Mouse (Mus musculus): Measurements from ENCODE around the gene Ide. TPM values are rescaled to one million over a fixed set of nuclear protein-coding genes. Genes with fewer than 3 reads are reported as not detected.
"Not testable (repeated sequence)": the region's sequence is repeated elsewhere in the genome, so short reads cannot be mapped to it uniquely, and the experiment has no call there.

The Ide gene
- polyA plus RNA-seq, 1 experiment from 2014 or later: 30.5 TPM

DNA sequence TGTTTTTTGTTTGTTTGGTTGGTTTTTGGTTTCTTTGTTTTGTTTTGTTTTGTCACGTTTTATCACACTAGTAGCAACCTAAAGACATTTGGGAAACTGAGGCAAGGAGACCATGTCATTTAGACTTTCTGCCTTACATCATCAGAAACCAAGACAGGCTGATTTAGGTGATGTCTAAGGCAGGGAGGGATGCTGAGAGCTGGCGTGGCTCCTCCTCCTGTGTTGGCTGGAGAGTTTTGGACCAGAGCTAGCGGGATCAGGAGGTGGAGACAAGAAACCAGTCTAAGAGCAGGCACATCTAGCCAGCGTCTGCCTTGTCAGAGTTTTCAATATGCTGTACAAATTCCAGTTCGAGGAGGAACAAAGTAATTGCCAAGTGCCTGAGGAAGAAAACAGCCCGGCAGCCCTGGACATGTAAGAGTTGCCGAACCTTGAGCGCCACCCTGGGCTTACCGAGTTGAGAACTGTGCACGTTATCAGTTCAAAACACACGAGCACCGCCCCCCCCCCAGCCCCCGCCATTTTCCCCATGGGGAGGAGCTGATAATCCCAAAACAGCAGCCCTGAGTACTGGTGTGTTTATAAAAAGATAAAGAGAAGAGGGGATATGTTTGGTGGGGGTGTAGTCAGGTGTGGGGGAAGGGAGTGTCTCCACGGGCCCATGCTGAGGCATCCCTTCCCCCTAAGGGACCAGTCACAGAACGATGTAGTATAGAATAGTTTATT lies 99.8 kb downstream of the Ide start:
- Histone ChIP-seq H3K36me3 (ENCODE audit: control insufficient read depth, insufficient read depth) (no peaks in the 10 kb centered on the region), H3K9ac (ENCODE audit: low read depth, low read length) (no peak overlapping the region), H3K27me3 (replicated peaks; ENCODE audit: control insufficient read depth, insufficient read depth, low read length) (peaks cover 26% of the 10 kb centered on the region), H3K4me1 (replicated peaks; ENCODE audit: control insufficient read depth, insufficient read depth, low read length) (no peaks in the 10 kb centered on the region), H3K4me3 (ENCODE audit: low read depth, low read length) (no peak overlapping the region), H3K27ac (ENCODE audit: low read depth, low read length) (no peak overlapping the region), H3K4me2 (replicated peaks; ENCODE audit: low read depth) (no peak overlapping the region), H3K9me3 (ENCODE audit: control insufficient read depth) (no peaks in the 10 kb centered on the region)
- no peak for ATAC-seq
- TF ChIP-seq CTCF (IDR thresholded peaks at IDR 0.05; ENCODE audit: low read depth): no peak
- WGBS: 7% methylated on average over 15 of the region's 15 CpGs

DNA sequence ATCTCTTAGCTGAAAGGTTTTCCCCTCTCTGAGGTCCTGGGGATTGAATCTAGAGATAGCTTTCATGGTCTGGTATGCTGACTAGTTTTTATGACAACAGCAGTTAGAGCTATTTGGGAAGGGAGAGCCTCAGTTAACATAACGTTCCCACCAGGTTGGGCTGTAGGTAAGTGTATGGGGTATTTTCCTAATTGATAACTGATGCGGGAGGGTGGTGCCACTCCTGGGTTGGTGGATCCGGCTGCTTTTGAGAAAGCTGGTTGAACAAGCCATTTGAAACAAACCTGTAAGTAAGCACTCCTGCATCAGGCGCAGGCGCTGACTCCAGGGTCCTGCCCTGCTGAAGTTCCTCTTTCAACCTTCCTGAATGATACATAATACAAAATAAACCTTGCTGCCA lies 100.3 kb downstream of the Ide start:
- no peak for ATAC-seq
- no peak for TF ChIP-seq CTCF (IDR thresholded peaks at IDR 0.05; ENCODE audit: low read depth)
- WGBS: 45% methylated on average over 5 of the region's 5 CpGs

DNA sequence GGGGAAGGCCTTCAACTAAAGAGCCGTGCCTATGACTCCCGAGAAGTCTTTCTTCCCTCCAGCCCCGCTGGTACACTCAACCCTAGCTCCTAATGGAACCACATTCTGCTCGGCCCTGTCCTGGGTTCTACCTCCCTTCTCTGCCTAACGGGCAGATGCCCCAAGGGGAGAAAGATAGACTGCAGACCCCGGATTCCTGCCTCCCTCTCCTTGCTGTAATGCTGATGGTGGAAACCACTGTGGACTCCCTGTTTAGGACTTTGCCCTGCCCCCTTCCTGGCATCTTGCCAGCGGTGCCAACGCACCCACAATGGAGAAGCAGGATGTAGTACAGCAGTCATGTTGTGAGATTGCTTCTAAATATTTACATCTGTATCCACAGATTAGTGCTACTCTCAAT lies 101.8 kb downstream of the Ide start:
- no peak overlapping the region for H3K27ac ChIP-seq (ENCODE audit: low read depth, low read length)
- H3K4me2 ChIP-seq (replicated peaks; ENCODE audit: low read depth): no peak overlapping the region
- no peak overlapping the region for H3K9ac ChIP-seq (ENCODE audit: low read depth, low read length)
- WGBS: 44% methylated on average over 8 of the region's 8 CpGs
- no peak for TF ChIP-seq CTCF (IDR thresholded peaks at IDR 0.05; ENCODE audit: low read depth)
- no peak overlapping the region for H3K4me3 ChIP-seq (ENCODE audit: low read depth, low read length)
- no peaks in the 10 kb centered on the region for H3K9me3 ChIP-seq (ENCODE audit: control insufficient read depth)
- H3K4me1 ChIP-seq (replicated peaks; ENCODE audit: control insufficient read depth, insufficient read depth, low read length): no peaks in the 10 kb centered on the region
- H3K36me3 ChIP-seq (ENCODE audit: control insufficient read depth, insufficient read depth): no peaks in the 10 kb centered on the region
- H3K27me3 ChIP-seq (replicated peaks; ENCODE audit: control insufficient read depth, insufficient read depth, low read length): peaks cover 29% of the 10 kb centered on the region
- ATAC-seq: no peak

More for the DNA sequence above, 100.3 kb downstream of the Ide start:
- H3K4me3 ChIP-seq (ENCODE audit: low read depth, low read length): no peak overlapping the region
- no peaks in the 10 kb centered on the region for H3K4me1 ChIP-seq (replicated peaks; ENCODE audit: control insufficient read depth, insufficient read depth, low read length)
- no peak overlapping the region for H3K27ac ChIP-seq (ENCODE audit: low read depth, low read length)
- no peak overlapping the region for H3K9ac ChIP-seq (ENCODE audit: low read depth, low read length)
- H3K27me3 ChIP-seq (replicated peaks; ENCODE audit: control insufficient read depth, insufficient read depth, low read length): peaks cover 29% of the 10 kb centered on the region
- H3K36me3 ChIP-seq (ENCODE audit: control insufficient read depth, insufficient read depth): no peaks in the 10 kb centered on the region
- H3K4me2 ChIP-seq (replicated peaks; ENCODE audit: low read depth): no peak overlapping the region
- no peaks in the 10 kb centered on the region for H3K9me3 ChIP-seq (ENCODE audit: control insufficient read depth)

DNA sequence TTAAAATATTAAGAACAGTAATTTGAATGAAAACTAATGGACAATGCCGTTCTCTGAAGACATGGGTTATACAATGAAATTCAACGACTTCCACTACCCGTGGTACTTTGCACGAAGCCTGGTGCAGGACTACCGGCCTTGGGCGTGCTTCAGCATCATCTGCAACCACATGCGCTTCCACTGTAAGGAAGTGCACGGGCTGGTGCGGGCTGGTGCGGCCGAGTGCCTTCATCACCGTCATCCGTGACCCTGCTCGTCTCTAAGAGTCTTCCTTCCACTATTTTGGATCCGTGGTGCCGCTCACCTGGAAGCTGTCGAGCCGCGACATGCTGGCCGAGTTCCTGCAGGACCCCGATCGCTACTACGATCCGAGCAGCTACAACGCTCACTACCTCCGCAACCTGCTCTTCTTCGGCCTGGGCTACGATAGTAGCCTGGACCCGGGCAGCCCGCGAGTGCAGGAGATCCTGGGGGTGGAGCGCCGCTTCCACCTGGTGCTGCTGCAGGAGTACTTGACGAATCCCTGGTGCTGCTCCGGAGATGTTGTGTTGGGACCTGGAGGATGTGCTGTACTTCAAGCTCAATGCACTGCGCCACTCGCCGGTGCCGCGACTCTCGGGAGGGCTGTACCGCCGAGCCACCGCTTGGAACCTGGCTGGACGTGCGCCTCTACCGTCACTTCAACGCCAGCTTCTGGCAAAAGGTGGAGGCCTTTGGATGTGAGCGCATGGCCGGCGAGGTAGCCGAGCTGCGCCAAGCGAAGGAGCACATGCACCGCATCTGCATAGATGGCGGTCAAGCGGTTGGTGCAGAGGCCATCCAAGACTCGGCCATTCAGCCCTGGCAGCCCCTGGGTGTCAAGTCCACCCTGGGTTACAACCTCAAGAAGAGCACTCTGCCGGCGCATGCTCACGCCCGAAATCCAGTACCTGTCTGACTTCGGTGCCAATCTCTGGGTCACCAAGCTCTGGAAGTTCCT lies 103.8 kb downstream of the Ide start:
- no peak for ATAC-seq
- H3K27me3 ChIP-seq (replicated peaks; ENCODE audit: control insufficient read depth, insufficient read depth, low read length): peaks cover 29% of the 10 kb centered on the region
- 5% methylated on average over 63 of the region's 63 CpGs for WGBS
- peak overlapping the region; percentile 31 for H3K4me3 ChIP-seq (ENCODE audit: low read depth, low read length)
- no peak overlapping the region for H3K9ac ChIP-seq (ENCODE audit: low read depth, low read length)
- no peaks in the 10 kb centered on the region for H3K36me3 ChIP-seq (ENCODE audit: control insufficient read depth, insufficient read depth)
- TF ChIP-seq CTCF (IDR thresholded peaks at IDR 0.05; ENCODE audit: low read depth): peak; percentile 27; the same call in 1 of the 2 replicates
- no peaks in the 10 kb centered on the region for H3K4me1 ChIP-seq (replicated peaks; ENCODE audit: control insufficient read depth, insufficient read depth, low read length)
- H3K9me3 ChIP-seq (ENCODE audit: control insufficient read depth): no peaks in the 10 kb centered on the region
- H3K4me2 ChIP-seq (replicated peaks; ENCODE audit: low read depth): peak overlapping the region; percentile 64
- no peak overlapping the region for H3K27ac ChIP-seq (ENCODE audit: low read depth, low read length)

DNA sequence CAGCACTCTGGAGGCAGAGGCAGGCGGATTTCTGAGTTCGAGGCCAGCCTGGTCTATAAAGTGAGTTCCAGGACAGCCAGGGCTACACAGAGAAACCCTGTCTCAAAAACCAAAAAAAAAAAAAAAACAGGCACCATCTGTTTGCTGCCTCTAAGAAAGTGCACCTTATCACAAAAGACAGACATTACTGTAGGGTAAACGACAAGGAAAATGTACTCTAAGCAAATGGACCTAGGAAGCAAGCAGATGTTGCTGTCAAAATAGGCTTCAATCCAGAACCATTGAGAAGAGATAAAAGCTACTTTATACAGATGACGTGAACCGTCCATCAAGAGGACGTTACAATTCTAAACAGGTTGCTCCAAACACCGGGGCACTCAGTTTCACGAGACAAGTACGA lies 105.1 kb downstream of the Ide start:
- not testable (repeated sequence) for ATAC-seq
- WGBS: 68% methylated on average over 9 of the region's 9 CpGs

DNA sequence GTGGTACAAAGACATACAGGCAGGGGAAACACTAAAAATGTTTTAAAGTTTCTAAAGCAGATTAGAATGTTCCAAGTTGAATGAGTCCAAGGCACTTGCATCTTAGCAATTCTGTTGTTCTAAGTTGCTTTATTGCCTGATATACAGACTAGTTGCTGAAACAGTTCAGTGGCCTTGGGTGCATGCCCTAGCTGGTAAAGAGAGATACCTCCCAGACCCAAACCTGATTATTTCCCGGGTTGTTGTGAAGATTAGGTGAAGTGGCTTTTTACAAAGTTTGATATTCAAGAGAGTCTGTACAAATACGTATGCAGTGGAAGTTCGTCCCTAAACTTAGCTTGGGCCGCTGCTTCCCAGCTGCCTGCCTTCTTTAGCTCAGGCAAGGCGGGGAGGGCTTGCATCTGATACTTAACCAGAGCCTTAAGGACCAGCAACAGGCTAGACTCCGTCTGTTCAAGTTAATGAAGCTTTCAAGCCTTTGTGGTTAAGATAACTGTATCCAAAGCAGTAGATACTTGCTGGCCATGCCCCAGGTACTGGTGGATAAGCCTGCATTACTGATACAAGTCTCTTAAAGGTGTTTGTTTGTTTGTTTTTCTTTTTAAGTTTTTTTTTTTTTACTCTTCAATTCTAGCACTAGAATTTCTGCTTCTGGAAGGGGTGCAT lies 112.3 kb downstream of the Ide start:
- no peak overlapping the region for H3K27ac ChIP-seq (ENCODE audit: low read depth, low read length)
- H3K9ac ChIP-seq (ENCODE audit: low read depth, low read length): no peak overlapping the region
- no peak overlapping the region for H3K4me3 ChIP-seq (ENCODE audit: low read depth, low read length)
- H3K9me3 ChIP-seq (ENCODE audit: control insufficient read depth): no peaks in the 10 kb centered on the region
- peaks cover 18% of the 10 kb centered on the region for H3K36me3 ChIP-seq (ENCODE audit: control insufficient read depth, insufficient read depth)
- TF ChIP-seq CTCF (IDR thresholded peaks at IDR 0.05; ENCODE audit: low read depth): no peak
- WGBS: 83% methylated on average over 6 of the region's 6 CpGs
- no peaks in the 10 kb centered on the region for H3K4me1 ChIP-seq (replicated peaks; ENCODE audit: control insufficient read depth, insufficient read depth, low read length)
- ATAC-seq: no peak
- H3K4me2 ChIP-seq (replicated peaks; ENCODE audit: low read depth): no peak overlapping the region
- no peaks in the 10 kb centered on the region for H3K27me3 ChIP-seq (replicated peaks; ENCODE audit: control insufficient read depth, insufficient read depth, low read length)

More for the DNA sequence above, 105.1 kb downstream of the Ide start:
- H3K4me3 ChIP-seq (ENCODE audit: low read depth, low read length); H3K4me1 ChIP-seq (replicated peaks; ENCODE audit: control insufficient read depth, insufficient read depth, low read length); H3K9ac ChIP-seq (ENCODE audit: low read depth, low read length); H3K9me3 ChIP-seq (ENCODE audit: control insufficient read depth); H3K36me3 ChIP-seq (ENCODE audit: control insufficient read depth, insufficient read depth); H3K4me2 ChIP-seq (replicated peaks; ENCODE audit: low read depth); H3K27ac ChIP-seq (ENCODE audit: low read depth, low read length): not testable (repeated sequence)
- H3K27me3 ChIP-seq (replicated peaks; ENCODE audit: control insufficient read depth, insufficient read depth, low read length): peaks cover 29% of the 10 kb centered on the region

Other genes with a start within 250 kb of the Ide start
- gene March5, start 130.3 kb downstream of the Ide start, polyA plus RNA-seq (2015; fragmentation: Nextera tagmentation; extraction: Ambion mirVana): 44.9 and 45.6 TPM in 2 replicates
- 1.6 TPM in 2 replicates for gene Cpeb3, start 129.3 kb downstream of the Ide start, polyA plus RNA-seq (2015; fragmentation: Nextera tagmentation; extraction: Ambion mirVana)
- 8.3 and 8.9 TPM in 2 replicates for gene Kif11, start 38.6 kb upstream of the Ide start, polyA plus RNA-seq (2015; fragmentation: Nextera tagmentation; extraction: Ambion mirVana)
- 4.1 and 5.3 TPM in 2 replicates for gene Hhex, start 97.0 kb upstream of the Ide start, polyA plus RNA-seq (2015; fragmentation: Nextera tagmentation; extraction: Ambion mirVana)
- gene Exoc6, start 212.6 kb upstream of the Ide start, polyA plus RNA-seq (2015; fragmentation: Nextera tagmentation; extraction: Ambion mirVana): 23.3 and 24.6 TPM in 2 replicates

All from intestine, postnatal 0 days (tissue).